Mouse (Mus musculus): Measurements from ENCODE around the gene Anapc1.

- TF ChIP-seq CTCF (conservative IDR thresholded peaks at IDR 0.05 in 1 of 2, IDR thresholded peaks at IDR 0.05 in 1 of 2; ENCODE audit: low read depth in 2 of 2, low read length in 2 of 2) (no peak), POLR2A (IDR thresholded peaks at IDR 0.05; ENCODE audit: low read depth, low read length) (no peak), POLR2AphosphoS2 (IDR thresholded peaks at IDR 0.05; ENCODE audit: low read depth, low read length) (no peak), EP300 (IDR thresholded peaks at IDR 0.05; ENCODE audit: low read length) (no peak), MEF2A (IDR thresholded peaks at IDR 0.05; ENCODE audit: borderline replicate concordance, low read depth, low read length) (no peak), MXI1 (IDR thresholded peaks at IDR 0.05; ENCODE audit: low read depth, low read length) (no peak), USF1 (IDR thresholded peaks at IDR 0.05; ENCODE audit: low read depth, low read length) (no peak), ZNF384 (IDR thresholded peaks at IDR 0.05; ENCODE audit: low read depth, low read length) (no peak), JUND (conservative IDR thresholded peaks at IDR 0.05; ENCODE audit: low read depth, low read length) (no peak), MAFK (IDR thresholded peaks at IDR 0.05; ENCODE audit: insufficient replicate concordance, low read length) (no peak), IRF4 (IDR thresholded peaks at IDR 0.05; ENCODE audit: low read depth, low read length) (no peak), ZMIZ1 (IDR thresholded peaks at IDR 0.05; ENCODE audit: low read depth, low read length) (no peak)
These were observed 40.9 kb upstream of the Anapc1 start for GRCm38 (mm10) chr2:128728066-128728465.

All from CH12.LX (cell line).